Mouse (Mus musculus) cerebellum, adult (tissue): Measurements from ENCODE around the gene Trim41.

Experiments used
- ATAC-seq: cut with Nextera tagmentation; 2 replicates; pipeline ENCODE4 v1.9.2; 2017; ENCODE audit warnings: mild to moderate bottlenecking, moderate library complexity, mixed read lengths; ENCODE audit not compliant: insufficient number of reproducible peaks, low FRiP score, low TSS enrichment

Trim41 gene

DNA sequence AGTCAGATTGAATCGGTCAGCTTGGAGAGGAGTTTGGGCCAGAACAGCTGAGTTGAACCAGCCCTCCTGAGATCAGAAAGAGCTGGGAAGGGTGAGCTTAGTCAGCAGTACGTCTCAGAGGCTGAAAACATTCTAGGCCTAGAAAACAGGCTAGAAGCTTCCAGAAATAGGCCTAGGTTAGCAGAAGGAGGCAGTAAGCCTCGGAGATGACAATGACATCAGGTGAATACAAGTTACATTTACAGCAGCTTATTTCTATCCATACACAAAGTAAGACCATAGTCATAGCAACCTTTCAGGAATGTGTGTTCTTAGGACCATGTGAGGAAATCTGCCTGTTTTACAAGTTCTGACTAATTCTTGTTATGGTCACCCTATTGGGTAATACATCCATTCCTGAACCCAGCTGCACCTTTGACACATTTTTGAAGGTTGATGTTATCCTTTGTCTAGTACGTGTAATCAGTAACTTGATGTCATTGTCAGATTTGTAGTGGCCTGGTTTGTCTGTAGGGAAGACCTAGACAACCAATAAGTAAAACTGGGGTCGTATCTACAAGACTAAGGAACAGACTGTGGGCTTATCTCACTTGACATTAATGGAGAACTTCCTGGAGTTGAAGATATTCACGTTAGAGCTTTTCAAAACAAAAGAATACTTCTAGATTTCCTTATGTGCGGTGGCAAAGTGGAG, 2.6 kb upstream of the Trim41 start:
- no peak for ATAC-seq

DNA sequence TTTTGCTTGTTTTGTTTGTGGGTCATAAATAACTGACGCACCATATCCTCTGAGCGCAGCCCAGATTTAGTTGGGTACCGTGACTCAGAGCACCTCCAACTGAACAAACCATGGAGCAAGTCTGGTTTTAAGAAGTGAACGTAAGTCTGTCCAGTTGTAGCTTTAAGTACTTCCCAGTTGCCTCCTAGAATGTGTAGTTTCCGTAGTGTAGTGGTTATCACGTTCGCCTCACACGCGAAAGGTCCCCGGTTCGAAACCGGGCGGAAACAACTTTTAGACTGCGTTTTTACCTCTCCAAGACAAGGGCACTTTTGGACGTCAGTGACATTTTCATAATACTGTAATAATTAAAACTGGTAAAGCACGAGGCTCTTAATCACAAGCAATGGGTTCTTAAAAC, 1.2 kb upstream of the Trim41 start:
- peak; percentile 41; the same call in 1 of the 2 replicates for ATAC-seq

DNA sequence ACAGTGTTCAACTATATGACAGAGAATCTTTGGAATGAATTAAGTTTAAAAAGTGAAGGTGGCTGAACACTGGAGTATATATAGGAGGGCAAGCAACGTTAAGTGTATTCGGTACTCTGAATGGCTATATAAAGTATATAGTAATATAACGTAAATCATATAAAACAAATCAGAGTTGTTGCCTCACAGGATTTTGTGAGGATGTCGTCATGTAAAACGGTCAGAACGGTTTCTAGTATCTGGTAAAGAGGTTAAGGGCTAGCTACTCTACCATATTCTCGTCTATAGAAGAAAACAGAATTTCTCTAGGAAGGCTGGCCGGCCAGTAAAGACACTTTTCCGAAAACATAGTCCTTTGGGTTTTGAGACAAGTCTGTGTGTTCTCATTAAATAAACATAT, 641 bp upstream of the Trim41 start:
- no peak for ATAC-seq

DNA sequence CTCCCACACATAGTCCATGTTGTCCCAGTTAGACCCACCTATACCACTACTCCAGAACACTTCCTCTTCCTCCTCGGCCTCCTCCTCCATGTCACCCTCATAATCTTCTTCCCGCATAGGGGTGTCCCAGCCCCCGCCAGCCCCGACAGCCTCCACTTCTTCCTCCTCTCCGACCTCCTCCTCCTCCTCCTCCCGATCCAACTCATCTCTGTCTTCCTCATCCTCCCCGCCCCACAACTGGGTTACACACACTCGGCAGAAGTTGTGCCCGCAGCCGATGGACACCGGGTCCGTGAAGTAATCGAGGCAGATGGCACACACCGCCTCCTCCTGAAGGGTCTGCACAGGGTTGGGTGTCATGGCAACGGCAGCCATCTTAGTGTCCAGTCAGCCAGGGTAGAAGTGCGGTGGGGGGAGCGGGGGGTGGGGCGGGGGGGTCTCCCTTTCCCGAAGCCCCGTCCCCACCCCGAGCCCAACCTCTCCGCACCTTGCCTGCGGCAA, 822 bp downstream of the Trim41 start:
- ATAC-seq, result no peak

DNA sequence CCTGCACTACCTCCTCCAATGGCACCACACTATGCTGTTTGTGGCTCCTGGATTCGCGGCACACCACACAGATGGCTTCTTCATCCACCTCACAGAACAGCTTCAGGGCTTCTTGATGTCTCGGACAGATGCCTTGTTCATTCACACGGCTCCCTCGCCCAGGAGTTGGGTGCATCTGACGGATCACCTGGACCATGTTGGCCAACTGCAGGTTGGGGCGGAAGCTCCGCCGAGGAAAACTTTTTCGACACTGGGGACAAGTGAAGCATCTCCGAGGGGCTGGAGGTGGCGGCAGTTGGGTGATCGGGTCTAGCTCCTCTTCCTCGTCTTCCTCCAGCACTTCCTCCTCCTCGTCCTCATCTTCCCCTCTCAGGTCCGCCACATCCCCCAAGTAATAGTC, 1.3 kb downstream of the Trim41 start:
- ATAC-seq, result no peak

DNA sequence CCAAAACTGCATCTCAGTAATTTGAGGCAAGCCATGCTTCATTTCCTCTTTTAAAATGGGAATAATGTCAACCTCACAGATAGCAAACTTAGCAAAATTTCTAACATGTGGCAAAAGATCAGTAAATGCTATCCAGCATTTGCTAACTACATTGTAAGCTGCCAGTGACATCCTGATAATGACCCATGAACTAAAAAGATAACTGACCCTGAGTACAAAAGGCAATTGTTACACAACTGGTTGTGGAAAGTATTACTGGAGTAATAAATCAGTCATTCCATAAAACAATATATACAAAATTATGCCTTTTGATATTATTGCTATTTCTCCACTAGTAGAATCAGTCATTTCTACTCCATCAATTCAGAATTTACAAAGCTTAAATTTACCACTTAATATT, 3.4 kb downstream of the Trim41 start:
- no peak for ATAC-seq

DNA sequence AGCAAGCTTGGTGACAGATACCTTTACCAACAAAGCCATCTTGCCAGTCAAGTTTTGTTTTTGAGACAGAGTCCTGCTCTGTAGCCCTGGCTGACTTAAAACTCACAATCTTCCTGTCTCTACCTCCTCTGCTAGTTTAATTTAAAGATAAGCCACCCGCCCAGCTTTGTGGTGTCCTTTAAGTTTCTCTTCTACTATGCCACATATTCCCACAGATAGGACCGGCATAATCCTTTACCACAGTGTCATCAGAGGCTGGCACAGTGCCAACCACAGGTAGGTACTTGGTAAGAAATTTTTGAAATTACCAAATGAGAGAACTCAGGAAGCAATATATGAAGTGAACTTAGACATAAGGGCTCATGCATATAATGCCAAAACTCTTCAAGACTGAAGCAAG, 7.0 kb downstream of the Trim41 start:
- ATAC-seq, result no peak

DNA sequence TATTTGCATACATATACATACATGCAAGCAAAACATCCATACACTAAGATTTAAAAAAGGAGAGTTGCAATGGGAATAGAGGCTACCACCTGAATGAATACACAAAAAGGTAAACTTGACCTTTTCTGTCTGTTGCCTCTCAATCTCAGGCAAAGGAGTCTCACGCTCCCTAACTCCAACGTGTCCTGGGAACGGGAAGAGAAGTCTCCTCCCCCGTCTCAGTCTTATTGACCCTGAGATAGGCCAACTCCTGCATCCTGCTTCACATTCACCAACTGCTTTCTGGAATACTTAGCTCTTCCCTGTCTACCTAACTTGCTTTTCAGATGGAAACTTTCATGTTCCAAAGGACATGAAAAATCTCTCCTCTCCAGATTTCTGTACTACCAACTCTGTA, 7.7 kb downstream of the Trim41 start:
- no peak for ATAC-seq

DNA sequence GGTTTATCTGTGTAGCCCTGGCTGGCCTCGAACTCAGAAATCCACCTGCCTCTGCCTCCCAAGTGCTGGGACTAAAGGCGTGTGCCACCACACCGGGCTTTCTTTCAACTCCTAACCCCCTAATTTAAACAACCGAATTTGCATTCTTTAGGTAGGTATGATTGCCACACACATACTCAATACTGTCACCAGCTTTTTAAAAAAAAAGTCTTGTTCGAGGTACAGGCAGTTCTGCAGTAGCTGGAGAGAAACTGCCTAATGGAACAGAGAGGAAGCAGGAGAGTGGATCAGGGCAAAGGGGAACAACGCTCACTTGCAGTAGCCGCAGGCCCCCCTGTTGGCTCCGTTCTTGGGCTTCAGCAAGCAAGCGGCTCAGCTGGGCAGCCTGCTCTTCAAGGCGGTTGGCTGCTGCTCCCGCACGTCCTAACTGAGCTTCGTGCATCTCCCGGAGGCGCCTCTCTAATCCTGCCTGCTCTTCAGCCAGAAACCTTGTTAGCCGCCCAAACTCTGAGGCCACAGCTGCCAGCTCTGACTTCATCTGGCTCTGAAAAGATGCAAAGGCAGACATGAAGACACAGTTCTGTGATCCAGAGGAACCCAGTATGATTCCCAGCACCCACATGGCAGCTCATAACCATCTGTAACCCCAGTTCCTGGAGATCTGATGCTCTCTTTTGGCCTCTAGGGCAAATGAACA, 8.3 kb downstream of the Trim41 start:
- ATAC-seq, result no peak

DNA sequence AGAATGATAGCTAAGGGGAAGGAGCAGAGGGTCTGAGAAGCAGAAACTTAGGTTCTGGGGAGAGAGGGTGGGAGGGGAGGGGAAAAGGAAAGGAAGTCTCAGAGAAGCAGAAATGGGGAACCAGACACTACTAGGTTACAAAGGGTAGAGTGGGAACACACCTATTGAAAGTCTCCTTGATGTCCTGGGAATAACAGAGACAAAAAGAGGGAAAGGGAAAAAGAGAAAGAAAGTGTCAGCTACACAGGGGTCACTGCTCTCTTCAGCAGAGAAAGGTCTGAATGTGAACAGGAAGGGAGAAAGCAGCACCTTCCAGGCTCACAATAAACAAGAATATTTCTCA, 8.9 kb downstream of the Trim41 start:
- no peak for ATAC-seq

DNA sequence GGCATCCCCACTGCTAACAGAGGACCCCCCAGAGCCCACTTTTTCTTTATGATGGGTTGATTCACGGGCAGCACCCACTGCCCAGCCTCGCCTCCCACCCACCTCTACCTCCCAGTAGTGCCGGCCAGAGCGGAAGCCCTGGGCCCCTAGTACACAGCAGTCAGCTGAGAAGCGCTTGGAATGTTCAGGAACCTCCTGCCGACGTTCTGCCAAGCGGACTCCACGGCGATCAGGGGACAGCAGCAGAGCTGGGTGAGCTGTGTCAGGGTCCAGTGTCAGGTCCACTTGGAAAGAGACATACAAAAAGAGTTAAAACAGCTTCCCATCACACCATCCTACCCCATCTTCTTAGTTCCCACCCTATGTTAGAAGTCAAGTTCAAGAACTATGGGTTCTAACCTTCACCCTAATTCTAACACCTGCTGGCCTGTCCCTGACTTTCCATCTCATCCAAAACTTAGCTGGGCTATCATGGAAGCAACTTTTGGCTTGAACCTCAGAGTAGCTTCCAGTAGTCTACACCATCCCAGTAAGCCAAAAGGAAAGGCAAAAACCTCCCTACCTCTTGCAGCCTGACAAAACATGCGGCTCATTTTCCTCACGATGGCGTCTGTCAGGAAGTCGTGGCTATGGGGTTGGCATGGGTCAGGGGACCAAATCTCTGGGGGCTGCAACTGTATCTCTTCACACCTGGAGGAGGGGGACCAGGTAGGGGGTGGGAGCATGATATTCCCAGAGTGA, 9.4 kb downstream of the Trim41 start:
- ATAC-seq, result no peak

DNA sequence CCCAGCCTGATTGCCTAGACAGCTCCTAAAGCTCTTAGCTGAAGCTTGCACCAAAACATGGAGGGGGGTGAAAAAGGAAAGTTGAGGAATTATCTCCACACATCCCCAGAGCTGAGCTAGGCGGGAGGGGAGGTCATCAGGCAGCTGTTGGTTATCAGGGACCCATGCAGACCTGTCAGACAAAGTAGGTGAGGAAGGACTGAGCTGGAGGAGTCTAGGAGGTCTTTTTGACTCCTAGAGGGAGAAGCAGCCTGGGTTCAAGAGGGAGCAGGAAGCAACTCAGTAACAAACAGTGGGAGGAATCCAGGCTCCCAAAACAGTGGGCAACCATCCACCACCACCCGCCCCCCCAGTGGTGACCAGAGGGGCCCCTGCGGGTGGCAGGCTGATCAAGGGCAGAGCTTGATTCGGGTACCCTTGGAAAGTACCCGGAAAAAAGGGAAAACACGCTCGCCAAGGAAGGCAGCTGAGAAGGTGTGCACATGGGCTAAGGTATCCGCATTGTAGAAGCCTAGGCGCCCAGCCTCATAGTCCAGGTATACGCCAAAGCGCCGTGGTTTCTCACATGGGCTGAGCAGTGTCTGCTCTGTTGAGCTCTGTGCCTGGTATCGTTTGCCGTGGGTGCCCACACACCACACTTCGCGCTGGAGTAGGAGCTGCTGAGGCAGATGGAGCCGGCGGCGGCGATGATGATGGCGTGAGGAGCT, 10.1 kb downstream of the Trim41 start:
- no peak for ATAC-seq

DNA sequence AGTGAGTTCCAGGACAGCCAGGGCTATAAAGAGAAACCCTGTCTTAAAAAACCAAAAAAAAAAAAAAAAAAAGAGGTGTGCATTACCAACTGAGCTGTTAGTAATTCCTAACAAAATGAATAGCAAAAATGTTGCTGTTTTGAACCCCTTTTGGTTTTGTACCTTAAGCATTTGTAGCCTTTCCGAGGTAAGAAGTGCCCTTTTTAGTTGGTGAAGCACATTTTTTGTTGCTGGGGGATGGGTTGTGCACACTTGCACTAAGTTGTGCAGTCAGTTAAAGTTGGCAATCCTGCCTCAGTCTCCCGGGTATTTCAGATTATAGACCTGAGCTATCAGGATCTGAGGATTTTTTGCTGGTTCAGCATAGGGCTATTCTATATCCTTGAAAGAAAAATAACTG, 12.2 kb downstream of the Trim41 start:
- no peak for ATAC-seq

DNA sequence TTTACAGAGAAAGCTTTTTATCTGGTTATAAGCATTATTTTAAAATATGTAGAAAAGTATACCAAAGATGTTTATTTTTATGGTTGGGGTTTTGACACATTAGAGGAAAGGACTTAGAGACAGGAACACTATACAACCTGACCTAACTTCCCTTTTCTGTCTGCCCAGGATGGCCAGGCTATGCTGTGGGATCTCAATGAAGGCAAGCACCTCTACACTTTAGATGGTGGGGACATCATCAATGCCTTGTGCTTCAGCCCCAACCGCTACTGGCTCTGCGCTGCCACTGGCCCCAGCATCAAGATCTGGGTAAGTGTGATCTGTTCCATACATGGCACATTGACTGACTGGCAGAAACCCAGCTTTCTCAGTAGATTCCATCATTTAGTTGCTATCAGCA, 13.2 kb downstream of the Trim41 start:
- ATAC-seq, result no peak

DNA sequence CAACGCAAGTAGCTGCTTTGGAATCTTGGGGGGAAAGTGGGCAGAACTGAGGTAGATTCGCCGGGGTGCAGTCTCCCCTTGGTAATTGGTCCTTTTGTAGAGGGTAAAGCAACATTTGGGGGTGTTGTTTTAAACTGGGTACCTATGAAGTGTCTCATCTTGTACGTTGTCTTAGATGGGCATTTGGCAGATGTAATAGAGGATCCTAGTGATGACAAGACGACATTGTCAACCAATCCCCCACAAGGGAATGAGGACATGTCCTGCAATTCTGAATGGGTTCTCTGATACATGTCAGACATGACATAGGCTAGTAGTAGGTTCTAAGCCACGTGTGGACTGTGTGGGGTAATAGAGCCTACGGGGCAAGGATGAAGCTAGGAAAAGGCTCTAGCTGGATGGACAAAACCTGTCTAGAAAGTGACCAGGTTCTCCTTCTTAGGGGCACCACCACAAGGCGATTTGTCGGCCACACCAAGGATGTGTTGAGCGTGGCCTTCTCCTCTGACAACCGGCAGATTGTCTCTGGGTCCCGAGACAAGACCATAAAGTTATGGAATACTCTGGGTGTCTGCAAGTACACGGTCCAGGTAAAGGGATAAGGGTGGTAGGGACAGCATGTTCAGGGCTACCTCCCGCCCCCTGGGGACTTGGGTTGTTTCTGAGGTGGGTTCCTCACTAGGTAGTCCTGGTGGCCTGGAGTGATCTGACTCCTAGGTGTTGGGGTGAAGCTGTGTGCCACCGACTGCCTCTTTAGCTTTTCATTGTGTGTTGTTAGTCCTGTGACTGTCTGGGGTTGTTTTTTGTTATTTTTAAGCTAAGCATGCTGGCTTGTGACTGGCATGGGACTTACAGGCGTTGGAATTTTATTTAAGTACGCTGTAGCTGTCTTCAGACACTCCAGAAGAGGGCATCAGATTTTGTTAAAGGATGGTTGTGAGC, 15.1 kb downstream of the Trim41 start:
- no peak for ATAC-seq

DNA sequence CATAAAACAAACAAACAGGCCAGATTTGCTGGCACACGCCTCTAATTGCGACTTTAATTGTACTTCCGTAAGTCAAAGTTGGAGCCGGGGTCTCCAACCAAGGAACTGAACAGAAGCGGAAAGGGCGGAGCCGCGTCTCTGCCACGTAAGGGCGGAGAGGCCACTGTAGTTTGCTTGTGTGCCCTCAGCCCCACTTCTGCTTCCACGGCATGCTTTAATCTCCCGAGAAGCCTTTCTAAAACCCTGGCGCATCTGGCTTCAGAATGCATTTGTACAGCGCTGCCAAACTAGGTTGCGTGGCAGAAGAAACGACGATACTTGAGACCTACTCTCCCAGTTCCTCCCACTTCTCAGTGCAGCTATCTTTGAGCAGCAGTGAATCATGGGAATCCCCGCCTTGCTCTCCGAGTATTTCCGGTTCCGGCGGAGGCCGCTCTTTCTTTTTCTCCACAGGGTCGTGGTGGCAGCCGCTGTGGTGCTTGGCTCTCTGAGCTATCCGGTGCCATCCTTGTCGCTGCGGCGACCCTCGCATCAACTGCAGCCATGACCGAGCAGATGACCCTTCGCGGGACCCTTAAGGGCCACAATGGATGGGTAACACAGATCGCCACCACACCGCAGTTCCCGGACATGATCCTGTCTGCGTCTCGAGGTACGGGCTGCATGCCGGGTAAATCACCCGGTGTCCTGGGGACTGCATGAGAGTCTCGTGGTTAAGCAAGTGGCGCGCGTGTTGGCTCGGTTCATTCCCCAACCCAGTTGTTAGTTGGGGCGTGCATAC, 17.0 kb downstream of the Trim41 start, which contains the start of gene Rack1:
Gene Rack1 (plus strand): TSS at position 412 of the 781 bp plus-strand sequence.
- ATAC-seq, result peak; percentile 93

DNA sequence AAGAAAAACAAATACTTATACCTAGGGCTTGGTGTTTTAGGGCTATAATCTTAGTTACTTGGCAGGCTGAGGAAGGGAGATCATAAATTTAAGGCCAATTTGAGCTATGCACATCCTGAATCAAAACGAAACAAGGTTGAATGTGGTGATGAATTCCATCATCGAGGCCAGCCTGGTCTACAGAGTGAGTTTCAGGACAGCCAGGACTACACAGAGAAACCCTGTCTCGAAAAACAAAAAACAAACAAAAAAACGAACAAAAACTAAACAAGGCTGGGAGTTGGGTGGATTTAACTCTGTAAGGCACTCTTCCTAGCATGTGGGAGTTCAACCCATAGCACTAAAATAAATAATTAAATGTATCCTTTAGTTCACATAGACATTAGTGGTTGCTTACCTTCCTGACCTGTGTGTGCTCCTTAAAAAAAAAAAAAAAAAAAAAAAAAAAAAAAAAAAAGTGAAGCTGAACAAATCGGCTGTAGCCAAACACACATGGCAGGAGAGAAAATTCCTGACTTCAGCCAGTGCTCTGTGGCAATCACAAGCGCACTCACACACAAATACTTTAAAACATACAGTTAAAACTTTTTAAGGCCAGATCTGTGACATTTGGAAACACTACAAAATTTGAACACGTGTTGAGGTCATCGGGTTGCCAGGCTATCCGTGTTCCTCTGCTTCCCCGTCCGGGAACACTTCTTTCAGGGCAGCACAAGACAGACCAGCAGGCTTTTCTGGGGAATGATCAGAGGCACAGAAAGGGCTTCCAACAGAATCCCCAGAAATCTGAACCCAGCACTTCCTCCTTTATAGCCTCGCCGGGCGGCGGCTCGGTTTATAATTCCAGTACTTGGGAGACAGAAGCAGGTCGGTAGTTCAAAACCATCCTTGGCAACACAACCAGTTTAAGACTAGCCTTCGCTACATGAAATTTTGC, 17.9 kb downstream of the Trim41 start:
- no peak for ATAC-seq

DNA sequence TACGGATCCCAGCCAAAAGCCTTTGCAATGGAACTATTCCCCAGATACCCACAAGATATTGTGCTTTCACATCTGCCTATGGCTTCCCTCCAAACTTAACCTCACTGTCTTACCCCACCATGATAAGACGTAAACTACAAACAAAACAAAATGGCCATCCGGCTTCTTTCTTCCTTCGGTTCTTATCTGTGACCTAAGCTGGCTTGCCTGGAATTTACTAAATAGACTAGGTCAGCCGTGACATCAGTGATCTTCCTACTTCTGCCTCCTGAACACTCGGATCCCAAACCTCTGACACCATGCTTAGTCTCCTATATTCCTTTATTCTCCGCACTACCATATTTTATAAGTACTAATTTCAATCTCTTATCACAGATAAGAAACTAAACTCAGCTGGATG, 18.8 kb downstream of the Trim41 start:
- ATAC-seq, result no peak
